Comparison of ENCODE assay signal across 9 mouse cellular contexts in genomic region chr16:44238835-44239263, GRCm38 (mm10).
DNase-seq lines count a peak whose midpoint lies in the region; ATAC-seq and TF ChIP-seq lines count a peak whose summit lies in the region.
"Had no signal": no experiment of that assay in that cellular context is flagged by ENCODE, and none has a peak within 500 bp of the region (broad histone marks: within the 10 kb centered on the region; RNA-seq: fewer than 3 reads in every experiment).

No protein-coding gene starts in this region.

- H3K27me3 ChIP-seq in embryonic facial prominence, embryonic 14.5 days (replicated peaks; ENCODE audit: control insufficient read depth, insufficient read depth, low read length): no peaks in the 10 kb centered on the region
- no peaks in the 10 kb centered on the region for H3K27me3 ChIP-seq in heart, embryonic 14.5 days (ENCODE audit: control insufficient read depth, insufficient read depth, low read length)

- 0 out of 2 replicates have a peak overlapping the region, but pooled peaks have one; percentile 2 for H3K27ac ChIP-seq in embryonic facial prominence, embryonic 14.5 days (replicated peaks; ENCODE audit: low read depth, low read length)
- H3K27ac ChIP-seq in heart, embryonic 14.5 days (replicated peaks in 1 of 2; ENCODE audit: control insufficient read depth in 1 of 2, insufficient read depth in 1 of 2, low read depth in 2 of 2, low read length in 2 of 2): peak overlapping the region; percentile 65 to 66; a peak in 3 of 4 replicates
- H3K27ac ChIP-seq in olfactory bulb, adult 2 months (ENCODE audit: insufficient read depth, low read depth, low read length): peak overlapping the region; percentile 2; the same call in 1 of the 2 replicates

- no peak overlapping the region for H3K4me3 ChIP-seq in embryonic facial prominence, embryonic 14.5 days (ENCODE audit: low read depth, low read length)
- peak overlapping the region in 1 of 2 experiments; percentile 21; a peak in 3 of 4 replicates for H3K4me3 ChIP-seq in heart, embryonic 14.5 days (ENCODE audit: control insufficient read depth in 1 of 2, insufficient read depth in 1 of 2, low read depth in 1 of 2, low read length in 2 of 2)
- no peak overlapping the region for H3K4me3 ChIP-seq in olfactory bulb, adult 2 months (ENCODE audit: insufficient read depth, low read depth, low read length)
- H3K4me3 ChIP-seq: erythroblast, embryonic 14.5 days had no signal

- TF ChIP-seq POLR2A in olfactory bulb, adult 2 months (IDR thresholded peaks at IDR 0.05; ENCODE audit: insufficient read depth, low read depth, low read length): no peak

- 40% methylated on average over 10 of the region's 10 CpGs for WGBS in embryonic facial prominence, embryonic 14.5 days
- 20% methylated on average over 10 of the region's 10 CpGs for WGBS in heart, embryonic 14.5 days
- WGBS in olfactory bulb, adult 2 months: 32% methylated on average over 10 of the region's 10 CpGs

- ATAC-seq in embryonic facial prominence, embryonic 14.5 days (ENCODE audit: low read depth): peak; percentile 84
- peak; percentile 38 for ATAC-seq in heart, embryonic 14.5 days (ENCODE audit: insufficient number of reproducible peaks, insufficient read depth, low FRiP score, low read depth)
- ATAC-seq: intestine, embryonic 16.5 days had no signal

- H3K9ac ChIP-seq in embryonic facial prominence, embryonic 14.5 days (ENCODE audit: low read depth, low read length): no peak overlapping the region
- no peak overlapping the region; the same call in 1 of the 2 replicates for H3K9ac ChIP-seq in heart, embryonic 14.5 days (ENCODE audit: low read length)

- H3K9me3 ChIP-seq in embryonic facial prominence, embryonic 14.5 days (ENCODE audit: control insufficient read depth, low read length): no peaks in the 10 kb centered on the region
- no peaks in the 10 kb centered on the region for H3K9me3 ChIP-seq in heart, embryonic 14.5 days (ENCODE audit: control insufficient read depth, low read length)

- no peak for TF ChIP-seq CTCF in olfactory bulb, adult 2 months (IDR thresholded peaks at IDR 0.05; ENCODE audit: insufficient read depth, low read depth, low read length)

- H3K4me1 ChIP-seq in embryonic facial prominence, embryonic 14.5 days (ENCODE audit: control insufficient read depth, insufficient read depth, low read length): no peaks in the 10 kb centered on the region
- H3K4me1 ChIP-seq in heart, embryonic 14.5 days (ENCODE audit: control insufficient read depth in 2 of 2, insufficient read depth in 2 of 2, low read length in 2 of 2): peaks cover 14 to 16% of the 10 kb centered on the region in 2 experiments
- peaks cover 16% of the 10 kb centered on the region for H3K4me1 ChIP-seq in olfactory bulb, adult 2 months (ENCODE audit: control insufficient read depth, insufficient read depth, low read length)

- H3K4me2 ChIP-seq in embryonic facial prominence, embryonic 14.5 days (ENCODE audit: low read depth, low read length): no peak overlapping the region
- H3K4me2 ChIP-seq in heart, embryonic 14.5 days (ENCODE audit: low read length): peak overlapping the region; percentile 60

- no peaks in the 10 kb centered on the region for H3K36me3 ChIP-seq in embryonic facial prominence, embryonic 14.5 days (ENCODE audit: control insufficient read depth, insufficient read depth, low read length)
- no peaks in the 10 kb centered on the region for H3K36me3 ChIP-seq in heart, embryonic 14.5 days (ENCODE audit: control insufficient read depth, insufficient read depth, low read length)

- DNase-seq in layer of hippocampus, adult 18-20 months (ENCODE audit: low spot score in 2 of 2): peak; percentile 41 to 69
- DNase-seq in layer of hippocampus, adult 9-10 months (ENCODE audit: low spot score): no peak
- peak; percentile 83 for DNase-seq in embryonic facial prominence, embryonic 14.5 days (ENCODE audit: low spot score)
- no peak for DNase-seq in adrenal gland, postnatal 4 days (ENCODE audit: low spot score in 2 of 2)
- DNase-seq in thymus, postnatal 36 days: no peak

Comparison
In these comparisons a context has a peak if more than half of its experiments do, and no peak if none do; other contexts are left out.
1. DNase-seq: peak in layer of hippocampus, adult 18-20 months (2 of 2) and embryonic facial prominence, embryonic 14.5 days (single experiment); none in layer of hippocampus, adult 9-10 months (single experiment), adrenal gland, postnatal 4 days (0 of 2) and thymus, postnatal 36 days (0 of 2).
2. H3K27ac ChIP-seq: peak in every context shown above with its lines; median percentile 66 in heart, embryonic 14.5 days; 2 in embryonic facial prominence, embryonic 14.5 days; 2 in olfactory bulb, adult 2 months.